Mouse (Mus musculus) right cerebral cortex, postnatal 25 days (tissue): ENCODE data around the gene Mbd4.
"Not testable (repeated sequence)": the region's sequence is repeated elsewhere in the genome, so short reads cannot be mapped to it uniquely, and the experiment has no call there.

Source experiments
- DNase-seq: peaks from one replicate; pipeline ENCODE4 v3.0.0; 2022

Gene Mbd4

DNA sequence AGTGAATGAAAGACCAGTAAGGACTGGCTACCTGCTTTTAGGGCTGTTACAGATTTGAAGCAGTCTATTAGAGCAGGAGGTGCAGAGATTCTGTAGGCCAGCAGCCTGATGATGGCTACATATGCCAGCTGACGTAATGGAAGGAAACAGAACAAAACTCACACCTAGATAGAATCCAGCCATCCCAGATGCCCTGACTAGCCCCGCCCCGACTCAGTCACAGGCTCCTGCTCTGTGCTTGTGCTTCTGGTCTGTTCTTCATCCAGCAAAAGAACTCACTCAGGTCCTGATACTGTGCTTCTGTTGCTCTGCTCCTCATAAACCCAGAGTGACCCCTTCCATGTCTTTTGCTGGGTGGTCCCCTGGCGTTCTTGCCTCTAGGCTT, 3.2 kb upstream of the Mbd4 start:
- DNase-seq, result no peak

DNA sequence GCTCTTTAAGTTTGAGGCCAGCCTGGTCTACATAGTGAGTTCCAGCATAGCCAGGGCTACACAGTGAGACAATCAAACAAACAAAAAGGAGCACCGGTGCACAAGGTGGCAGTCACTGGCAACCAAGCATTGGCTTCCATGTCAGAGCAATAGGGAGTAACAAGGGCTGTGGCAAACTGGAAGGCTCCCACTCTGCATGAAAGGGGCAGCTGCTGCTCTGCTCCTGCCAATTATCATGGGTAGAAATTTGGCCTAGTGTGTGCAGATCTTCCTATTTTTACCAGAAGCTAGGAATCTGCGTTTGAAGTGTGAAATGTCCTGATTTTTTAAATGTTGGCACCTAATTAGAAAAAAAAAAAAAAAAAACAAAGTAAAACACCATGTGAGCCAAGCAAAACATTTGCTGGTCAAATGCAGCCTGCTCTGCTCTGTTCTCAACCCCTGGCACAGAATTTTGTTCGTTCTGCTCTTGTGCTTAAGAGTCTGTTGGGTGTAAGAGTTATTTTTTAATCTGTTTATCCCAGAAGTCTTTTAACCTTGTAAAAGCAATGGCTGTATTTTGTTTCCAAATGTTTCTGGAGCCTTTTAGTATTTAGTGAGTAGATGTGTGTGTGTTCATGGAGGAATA, 2.7 kb upstream of the Mbd4 start:
- DNase-seq, result no peak

DNA sequence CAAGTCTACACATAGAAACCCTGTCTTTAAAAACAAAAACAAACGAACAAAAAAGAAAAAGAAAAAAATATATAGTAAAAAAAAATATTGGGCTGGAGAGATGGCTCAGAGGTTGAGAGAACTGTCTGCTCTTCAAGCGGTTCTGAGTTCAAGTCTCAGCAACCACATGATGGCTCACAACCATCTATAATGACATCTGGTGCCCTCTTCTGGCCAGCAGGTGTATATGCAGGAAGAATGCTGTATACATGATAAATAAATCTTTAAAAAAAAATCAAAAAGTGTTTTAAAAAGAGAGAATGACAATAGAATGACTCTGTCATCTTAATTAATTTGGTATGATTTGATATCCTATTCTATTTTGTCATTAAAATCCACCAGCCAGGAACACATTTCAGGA, 1.3 kb upstream of the Mbd4 start:
- DNase-seq, result no peak

DNA sequence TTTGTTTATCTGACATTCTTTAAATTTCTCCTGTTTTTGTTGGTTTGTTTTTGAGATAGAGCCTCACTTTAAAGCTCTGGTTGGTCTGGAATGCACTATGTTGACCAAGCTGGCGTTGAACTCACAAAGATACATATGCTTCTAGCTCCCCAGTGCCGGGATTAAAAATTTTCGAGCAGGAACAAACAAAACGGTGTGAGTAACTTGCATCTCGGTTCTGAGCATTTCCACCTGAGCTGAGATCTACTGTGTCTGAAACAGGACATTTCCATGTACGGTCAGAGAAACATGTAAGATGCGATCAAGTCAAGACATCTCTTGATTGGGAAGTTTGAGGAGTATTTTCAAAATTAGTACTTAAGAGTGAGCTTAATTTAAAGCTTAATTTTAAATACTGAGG, 814 bp upstream of the Mbd4 start:
- no peak for DNase-seq

DNA sequence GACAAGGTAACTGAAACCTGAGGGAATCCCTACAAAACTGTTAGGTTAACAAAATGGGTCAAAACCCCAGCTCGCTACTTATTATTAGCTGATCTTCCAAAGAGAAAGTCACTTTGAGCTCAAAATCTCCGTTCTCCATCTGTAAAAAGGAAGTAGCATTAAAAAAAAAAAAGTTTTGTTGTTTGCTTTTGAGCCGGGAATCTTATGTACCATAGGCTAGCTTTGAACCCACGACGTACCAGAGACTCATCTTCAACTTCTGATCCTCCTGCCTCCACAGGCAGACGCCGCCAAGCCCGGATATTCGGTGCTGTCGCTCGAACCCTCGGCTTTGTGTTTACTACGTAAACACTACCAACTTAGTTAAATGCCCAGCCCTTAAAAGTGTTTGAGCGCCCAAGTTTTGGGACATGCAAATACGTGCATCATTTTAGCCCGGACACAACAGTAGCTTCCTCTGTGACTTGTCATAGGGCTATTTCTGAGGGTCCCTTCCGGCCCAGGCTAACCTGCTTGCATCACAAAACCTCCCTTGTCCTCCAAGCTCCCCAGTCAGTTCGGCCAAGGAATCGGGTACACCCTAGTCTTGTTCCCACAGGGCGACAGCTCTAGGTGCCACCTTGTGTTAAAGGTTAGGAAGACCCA, 603 bp downstream of the Mbd4 start:
- no peak for DNase-seq

DNA sequence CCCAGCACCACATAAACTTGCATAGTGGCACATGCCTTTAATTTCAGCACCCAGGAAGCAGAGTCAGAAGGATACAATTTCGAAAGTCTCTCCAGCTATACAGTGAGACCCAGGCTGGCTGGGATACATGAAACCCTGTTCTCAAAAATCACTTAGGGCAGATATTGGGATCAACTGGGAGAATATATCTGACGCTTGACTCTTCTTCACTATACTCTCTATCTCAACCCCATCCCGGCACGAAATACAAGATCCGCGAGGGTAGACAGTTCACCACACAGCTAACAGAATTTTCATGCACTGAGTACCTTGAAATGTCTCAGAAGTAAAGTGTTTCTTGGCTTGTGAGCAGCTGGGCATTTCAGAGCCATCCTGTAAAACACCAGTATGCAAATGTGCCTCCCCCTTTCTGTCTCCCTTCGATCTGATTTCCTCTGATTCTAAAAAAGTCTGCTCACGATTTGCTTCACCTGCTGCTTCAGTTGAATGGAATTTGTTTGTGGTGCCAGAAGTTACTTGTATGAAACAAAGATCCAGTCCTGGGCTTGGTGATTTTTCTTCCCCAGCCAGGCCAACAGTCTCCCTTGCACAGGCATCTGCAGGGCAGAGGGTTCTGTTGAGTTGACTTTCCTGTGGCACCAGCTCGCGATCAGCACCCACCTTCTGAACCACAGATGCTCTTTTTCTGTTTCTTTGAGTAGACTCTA, 4.4 kb downstream of the Mbd4 start:
- DNase-seq, result no peak

DNA sequence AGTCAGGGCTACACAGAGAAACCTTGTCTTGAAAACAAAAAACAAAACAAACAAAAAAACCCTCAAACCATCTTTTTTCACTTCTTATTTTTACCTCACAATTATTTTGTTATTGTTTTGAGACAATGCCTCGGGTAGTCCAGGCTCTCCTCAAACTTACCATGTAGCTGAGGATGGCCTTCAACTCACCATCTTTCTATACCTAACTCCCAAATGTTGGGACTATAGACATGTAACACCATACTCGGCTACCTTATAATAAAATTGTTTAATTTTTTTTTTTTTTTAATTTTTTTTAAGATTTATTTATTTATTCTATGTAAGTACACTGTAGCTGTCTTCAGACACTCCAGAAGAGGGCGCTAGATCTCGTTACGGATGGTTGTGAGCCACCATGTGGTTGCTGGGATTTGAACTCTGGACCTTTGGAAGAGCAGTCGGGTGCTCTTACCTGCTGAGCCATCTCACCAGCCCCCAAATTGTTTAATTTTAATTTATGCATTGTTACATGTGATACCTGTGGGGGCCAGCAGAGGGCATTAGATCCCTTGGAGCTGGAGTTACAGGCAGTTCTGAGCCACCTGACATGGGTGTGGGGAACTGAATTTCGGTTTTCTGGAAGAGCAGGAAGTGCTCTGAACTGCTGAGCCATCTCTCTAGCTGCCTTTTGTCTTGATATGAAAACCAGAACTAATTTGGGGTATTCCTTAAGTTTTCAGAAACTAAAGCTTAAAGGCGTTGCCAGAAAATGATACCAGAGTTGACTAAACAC, 6.3 kb downstream of the Mbd4 start:
- no peak for DNase-seq

DNA sequence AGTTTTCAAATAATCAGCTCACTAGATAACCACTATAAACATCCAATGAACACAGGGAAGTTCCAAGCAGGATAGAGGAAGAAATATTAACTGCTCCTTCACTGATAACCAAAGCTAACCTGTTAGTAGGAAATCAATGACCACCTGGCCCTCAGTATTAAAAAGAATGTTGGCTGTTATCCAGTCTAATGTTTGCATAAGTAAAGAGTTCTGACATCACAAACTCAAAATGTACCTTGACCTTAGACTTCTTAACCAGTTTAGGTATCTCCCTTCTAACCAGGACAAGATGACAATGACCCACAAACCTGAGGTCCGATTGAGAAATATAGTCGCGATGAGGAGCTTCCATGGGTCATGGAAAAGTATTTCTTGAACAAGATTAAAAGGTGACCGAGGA, 8.2 kb downstream of the Mbd4 start:
- no peak for DNase-seq

DNA sequence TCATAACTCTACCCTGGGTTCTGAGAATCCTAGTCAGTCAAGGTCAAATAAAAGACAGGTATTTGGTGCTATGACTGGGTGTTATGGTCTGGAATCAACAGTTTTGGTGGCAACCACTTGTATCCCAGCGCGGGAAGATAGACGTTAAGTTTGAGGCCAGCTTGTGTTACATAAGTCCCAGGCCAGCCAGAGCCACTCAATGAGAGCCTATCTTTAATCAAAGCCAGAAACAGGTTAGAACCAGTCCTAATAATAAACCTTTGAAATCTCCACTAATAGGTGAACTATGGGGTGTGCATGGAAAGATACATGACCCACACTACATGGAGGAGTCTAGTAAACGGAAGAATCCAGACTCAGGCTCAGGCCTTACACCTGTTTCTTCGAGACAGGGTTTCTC, 14.4 kb downstream of the Mbd4 start:
- DNase-seq, result no peak

DNA sequence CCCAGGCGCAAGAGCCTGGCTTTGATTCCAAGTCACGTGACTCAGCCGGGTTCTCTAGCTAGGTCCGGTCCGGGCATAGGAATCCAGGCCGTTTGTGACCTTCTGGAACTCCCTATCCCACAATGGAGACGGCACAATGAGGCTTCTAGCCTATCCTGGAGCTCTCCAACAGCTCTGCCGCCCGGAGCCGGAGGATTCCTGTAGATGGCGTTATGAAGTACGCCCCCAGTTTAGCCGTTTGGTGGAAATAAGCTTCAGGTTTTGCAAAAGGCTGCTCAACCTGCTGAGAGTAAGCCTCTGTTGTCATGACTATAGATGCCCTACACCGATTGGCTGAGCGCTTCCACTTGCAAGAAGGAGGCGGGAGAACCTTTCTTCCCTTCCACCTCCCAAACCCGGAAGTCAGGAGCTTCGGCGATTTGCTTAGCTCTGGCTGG, 15.0 kb downstream of the Mbd4 start, which contains the start of gene Efcab12:
Gene Efcab12, minus strand, starts transcription at position 252 of the 437 bp plus-strand sequence.
- peak; percentile 72 for DNase-seq

DNA sequence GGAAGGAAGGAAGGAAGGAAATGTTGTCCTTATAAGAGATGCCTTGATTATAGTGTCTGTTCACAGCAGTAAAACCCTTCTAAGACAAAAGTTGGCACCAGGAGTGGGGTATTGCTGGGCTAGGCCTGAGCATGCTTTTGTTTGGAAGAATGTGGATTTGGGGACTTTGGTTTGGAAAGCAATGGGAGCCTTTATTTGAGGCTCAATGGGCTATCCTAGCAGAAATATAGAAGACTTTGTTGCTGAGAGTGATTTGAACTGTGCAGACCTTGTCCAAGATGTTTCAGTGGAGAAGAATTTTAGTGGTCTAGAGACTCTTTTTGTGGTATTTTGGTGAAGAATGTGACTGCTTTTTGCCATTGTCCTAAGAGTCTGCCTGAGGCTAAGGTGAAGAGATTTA, 19.3 kb downstream of the Mbd4 start:
- no peak for DNase-seq

DNA sequence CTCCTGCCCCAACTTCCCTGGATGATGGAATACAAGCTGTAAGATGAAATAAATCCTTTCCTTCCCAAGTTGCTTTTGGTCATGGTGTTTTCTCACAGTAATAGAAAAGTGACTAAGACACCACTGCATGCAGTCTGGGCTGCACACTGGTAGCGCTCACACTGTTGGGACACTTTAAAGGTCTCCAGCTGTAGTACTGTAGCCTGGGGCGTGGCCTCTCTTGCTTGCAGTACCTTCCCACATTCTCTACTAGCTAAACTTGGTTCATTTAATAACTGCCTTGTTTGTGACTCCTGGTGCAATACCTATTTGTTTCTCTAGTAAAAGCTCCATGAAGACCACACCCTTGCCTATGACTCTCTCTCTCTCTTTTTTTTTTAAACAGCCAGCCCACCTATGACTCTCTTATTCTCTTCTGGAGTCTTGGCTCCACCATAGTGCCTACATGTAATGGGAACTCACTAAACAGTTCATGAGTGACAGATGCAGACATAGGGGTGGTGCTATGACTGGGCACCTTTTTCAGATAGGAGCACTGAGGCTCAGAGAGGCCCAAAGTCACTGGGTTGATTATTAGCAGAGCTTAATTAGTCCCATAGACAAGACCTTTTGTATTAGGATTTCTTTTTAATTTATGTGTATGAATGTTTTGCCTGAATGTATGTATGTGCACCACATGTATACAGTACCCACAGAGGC, 20.9 kb downstream of the Mbd4 start:
- no peak for DNase-seq

DNA sequence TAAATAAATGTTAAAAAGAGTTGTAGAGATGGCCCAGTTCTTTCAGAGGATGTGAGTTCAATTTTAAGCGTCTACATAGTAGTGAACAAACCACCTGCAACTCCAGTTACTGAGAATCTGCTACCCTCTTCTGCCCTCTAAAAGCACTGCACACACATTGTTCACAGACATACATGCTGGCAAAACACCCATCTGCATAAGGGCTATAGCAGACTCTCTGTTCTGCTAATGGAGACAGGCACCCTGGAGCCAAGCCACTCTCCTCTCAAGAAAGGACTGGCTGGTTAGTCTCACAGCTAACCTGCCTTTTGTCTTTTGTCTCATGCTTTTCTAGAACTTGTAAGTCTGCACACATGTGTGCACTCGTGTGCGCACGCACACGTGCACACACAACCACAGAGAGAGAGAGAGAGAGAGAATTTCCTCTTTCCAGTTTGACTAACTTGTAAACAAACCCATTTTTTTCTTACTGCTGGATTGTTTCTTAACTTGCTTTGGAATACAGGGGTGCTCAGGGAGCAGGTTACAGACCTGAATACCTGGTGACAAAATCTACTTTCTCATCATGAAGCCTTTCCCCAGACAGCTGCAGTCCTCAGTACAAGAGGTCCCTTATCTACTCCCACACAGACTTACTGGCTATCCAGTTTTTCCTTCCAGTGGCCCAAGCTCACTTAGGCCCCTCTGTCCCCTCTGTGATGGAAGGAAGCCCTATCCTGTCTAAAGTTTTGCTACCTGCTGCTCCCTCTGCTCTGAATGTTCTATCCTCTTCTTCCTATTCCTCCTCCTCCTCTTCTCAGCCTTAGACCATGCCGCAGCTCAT, 22.2 kb downstream of the Mbd4 start:
- DNase-seq, result no peak

DNA sequence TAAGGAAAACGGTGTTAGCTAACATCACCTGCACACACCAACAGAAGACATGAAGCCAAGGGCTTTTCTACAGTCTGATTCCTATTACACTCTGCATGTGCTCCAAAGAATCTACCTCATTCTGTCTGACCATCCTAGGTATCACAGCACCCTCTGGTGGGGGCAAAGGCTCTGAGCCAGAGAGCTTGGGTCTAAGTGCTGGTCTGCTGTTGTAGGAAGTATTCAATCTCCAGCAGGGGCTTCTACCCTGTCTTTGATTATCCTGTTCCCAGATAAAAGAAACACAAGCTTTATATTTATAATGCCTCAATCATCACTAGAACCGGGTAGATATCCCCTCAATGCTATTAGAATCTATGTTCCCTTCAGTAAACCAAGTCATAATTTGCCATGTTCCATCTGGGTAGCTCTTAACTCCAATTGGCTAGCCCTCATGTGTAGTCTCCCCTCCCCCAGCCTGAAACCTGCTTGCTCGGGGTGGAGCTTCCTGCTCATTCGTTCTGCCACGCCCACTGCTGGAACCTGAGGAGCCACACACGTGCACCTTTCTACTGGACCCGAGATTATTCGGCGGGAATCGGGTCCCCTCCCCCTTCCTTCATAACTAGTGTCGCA, 29.2 kb downstream of the Mbd4 start:
- not testable (repeated sequence) for DNase-seq

DNA sequence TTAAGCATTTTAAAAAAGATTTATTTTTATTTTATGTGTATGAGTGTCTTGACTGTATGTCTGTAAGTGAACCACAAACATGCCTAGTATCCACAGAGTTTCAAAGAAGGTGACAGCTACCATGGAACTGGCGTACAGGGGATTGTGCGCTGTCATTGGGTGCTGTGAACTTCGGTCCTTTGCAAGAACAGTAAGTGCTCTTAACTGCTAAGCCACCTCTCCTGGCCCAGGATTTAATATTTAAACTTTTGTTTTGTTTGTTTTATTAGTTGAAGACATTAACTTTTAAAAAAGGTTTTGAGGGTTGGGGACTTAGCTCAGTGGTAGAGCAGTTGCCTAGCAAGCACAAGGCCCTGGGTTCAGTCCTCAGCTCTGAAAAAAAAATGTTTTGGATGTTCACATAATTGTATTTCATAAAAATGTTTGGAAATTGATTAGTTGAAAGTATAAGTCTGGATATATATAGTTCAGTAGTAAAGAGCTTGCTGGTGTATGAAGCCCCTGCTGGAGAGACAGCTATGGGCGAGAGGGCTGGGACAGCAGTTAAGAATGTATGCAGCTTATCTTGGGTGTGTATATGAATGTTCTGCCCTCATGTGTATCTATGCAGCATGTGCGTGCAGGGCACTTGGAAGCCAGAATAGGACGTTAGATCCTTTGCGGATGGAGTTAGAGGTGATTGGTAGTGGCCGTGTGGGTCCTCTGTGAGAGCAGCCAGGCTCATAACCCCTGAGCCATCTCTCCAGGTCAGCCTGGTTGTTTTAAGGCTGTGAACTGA, 31.8 kb downstream of the Mbd4 start:
- no peak for DNase-seq

DNA sequence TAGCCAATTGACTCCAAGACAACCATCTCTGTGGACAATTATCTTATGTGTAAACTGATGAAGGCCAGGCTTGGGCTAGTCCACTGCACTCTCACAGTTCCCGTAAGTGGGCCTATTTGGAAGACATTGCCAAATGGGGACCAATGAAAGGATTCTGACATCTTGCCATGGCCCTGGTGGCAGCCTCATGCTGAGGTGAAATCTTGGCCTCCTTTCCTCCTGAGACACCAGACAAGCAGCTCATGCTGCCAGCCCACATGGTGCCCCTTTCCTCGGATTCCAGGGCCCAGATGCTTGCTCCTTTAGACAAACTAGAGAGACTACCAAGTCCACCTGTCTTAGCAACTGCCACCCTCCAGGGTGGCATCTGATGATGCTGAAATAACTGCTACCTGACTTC, 35.0 kb downstream of the Mbd4 start:
- DNase-seq, result no peak

DNA sequence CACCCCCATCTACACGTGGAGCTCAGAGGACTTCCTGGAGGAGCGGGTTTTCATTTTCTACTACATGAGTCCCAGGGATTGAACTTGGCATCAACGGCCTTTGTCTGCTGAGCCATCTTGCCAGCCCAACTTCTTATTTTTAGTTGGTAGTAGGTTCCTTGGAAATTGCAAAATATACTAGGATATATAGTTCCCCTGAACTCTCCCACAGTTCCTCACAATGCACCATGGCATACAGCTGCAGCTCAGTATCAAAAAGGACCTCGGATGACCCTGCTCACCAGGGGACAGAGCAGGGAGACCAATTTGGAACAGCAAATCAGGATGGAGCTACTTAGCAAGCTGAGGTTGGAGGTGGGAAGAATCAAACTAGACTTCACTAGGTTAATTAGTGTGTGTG, 38.1 kb downstream of the Mbd4 start:
- DNase-seq, result no peak

DNA sequence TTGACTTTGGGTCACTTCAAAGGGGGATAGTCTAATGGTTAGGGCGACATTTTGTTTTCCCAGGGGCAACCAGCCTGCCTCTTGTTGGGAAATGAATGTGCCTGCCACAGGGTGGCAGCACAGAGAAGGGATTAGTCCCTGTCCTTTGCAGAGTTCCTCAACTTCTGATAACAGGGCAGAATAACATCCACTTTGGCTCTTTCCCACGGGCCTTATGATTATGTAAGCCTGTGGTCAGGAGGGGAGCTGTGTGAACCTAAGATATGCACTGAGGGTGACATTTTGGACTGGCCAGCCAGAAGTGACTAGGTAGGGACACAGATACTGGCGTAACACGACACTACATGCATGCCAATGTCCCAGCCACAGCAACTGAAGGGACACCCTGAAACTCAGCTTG, 39.1 kb downstream of the Mbd4 start:
- peak; percentile 37 for DNase-seq

DNA sequence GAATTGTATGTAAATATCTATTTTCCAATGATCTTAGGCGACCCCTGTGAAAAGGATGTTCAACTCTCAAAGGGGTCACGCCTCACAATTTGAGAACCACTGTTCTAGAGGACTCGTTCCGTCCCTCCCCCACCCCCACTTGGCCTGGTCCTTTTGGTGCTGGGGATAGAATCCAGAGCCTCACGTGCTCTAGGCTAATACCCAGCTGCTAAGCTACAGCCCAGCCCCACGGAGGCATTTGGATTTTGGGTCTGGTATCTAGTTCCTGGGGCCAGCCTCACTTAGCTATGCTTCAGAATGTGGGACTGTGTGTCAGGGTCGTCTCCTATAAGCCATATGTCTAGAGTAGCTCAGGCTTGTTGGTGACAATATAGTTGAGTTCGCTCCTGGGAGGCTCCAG, 41.6 kb downstream of the Mbd4 start:
- no peak for DNase-seq

DNA sequence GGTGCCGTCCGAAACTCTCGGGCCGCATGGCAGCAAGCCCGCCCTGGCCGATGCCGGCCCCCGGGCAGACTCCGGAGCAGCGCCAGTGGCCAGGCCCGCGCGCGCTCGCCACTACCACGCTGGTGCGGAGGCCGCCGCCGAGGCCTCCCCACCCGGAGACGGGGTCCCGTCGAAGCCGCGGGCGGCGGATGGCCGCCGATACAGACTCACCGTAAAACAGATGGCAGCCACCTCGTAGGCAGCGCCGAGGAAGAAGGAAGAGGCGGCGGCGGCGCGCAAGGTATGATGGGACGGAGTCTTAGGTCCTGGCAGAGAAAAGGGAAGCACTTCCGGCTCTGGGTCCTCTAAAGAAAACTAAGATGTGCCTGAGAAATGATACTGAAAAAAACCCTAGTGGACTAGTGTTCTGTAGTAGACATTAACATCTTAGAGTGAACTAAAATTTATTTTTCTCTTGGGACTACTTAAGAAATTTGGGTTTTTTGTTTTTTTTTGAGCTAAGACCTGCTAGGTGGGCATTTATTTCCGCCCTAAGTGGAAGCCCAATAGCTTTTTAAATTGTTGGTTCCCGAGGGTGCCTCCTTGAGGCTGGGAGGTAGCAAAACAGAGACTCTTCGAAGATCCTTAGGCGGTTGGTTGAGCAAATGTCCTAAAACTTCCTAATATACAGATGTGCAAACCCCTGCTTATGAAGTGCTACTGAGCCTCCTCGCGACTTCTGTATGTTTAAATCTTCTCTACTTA, 44.5 kb downstream of the Mbd4 start, which contains the start of gene Rpl32:
Gene Rpl32, minus strand, starts transcription at position 260 of the 744 bp plus-strand sequence.
- peak; percentile 88 for DNase-seq
